Mouse (Mus musculus) monocyte, adult 2 months (primary cell): ENCODE results near the gene Zan.
A peak's percentile ranks its signal among the peaks of the same experiment; 100 is the strongest.

Experiments
- DNase-seq, 2 experiments: peaks; one replicate each; pipeline ENCODE4 v3.0.0; 2022; ENCODE audit warnings: low spot score in 2 of 2, low read depth in 1 of 2

Zan gene

GRCm38 (mm10) chr5:137334317-137334716 is 142.5 kb downstream of the Zan start:
- DNase-seq: no peak

- peak; percentile 84 to 91 for DNase-seq
Observed at GRCm38 (mm10) chr5:137333512-137334174, 143.2 kb downstream of the Zan start, which contains the start of gene Slc12a9. Slc12a9 (minus strand) TSS chr5:137333597.

GRCm38 (mm10) chr5:137332857-137333511 is 143.9 kb downstream of the Zan start:
- no peak for DNase-seq

GRCm38 (mm10) chr5:137330910-137331309 is 146.0 kb downstream of the Zan start:
- peak in 1 of 2 experiments; percentile 33 for DNase-seq
